Mouse (Mus musculus) hindbrain, embryonic 10.5 days (tissue): ENCODE measurements at regions not wholly inside any gene's neighbourhood (a gene's known extent, or its start where the extent isn't known, plus 50 kb on each side); places are given as distances from the start of the nearest gene placed in this dataset.
"Not testable (repeated sequence)": the region's sequence is repeated elsewhere in the genome, so short reads cannot be mapped to it uniquely, and the experiment has no call there.

Source experiments
- DNase-seq: peaks from one replicate; pipeline ENCODE4 v3.0.0-alpha.2; 2017; ENCODE audit warnings: low spot score
- H3K27ac ChIP-seq: fragments of 300-500 bp; sonication (generic); 2 replicates; pipeline ENCODE4 v1.5.1; 2016; ENCODE audit warnings: mild to moderate bottlenecking, moderate library complexity
- H3K27me3 ChIP-seq: fragments of 300-500 bp; sonication (generic); 2 replicates; pipeline ENCODE4 v1.6.1; 2016; ENCODE audit warnings: mild to moderate bottlenecking; ENCODE audit not compliant: poor library complexity, insufficient read depth, severe bottlenecking
- H3K36me3 ChIP-seq: fragments of 300-500 bp; sonication (generic); 2 replicates; pipeline ENCODE4 v1.6.1; 2016; ENCODE audit warnings: mild to moderate bottlenecking, moderate library complexity
- H3K4me1 ChIP-seq: fragments of 300-500 bp; sonication (generic); replicated peaks from 2 replicates; pipeline ENCODE4 v1.6.1; 2016; ENCODE audit warnings: mild to moderate bottlenecking
- H3K4me3 ChIP-seq: fragments of 300-500 bp; sonication (generic); 2 replicates; pipeline ENCODE4 v1.5.1; 2016; ENCODE audit warnings: mild to moderate bottlenecking, moderate library complexity
- H3K9me3 ChIP-seq: fragments of 300-500 bp; sonication (generic); 2 replicates; pipeline ENCODE4 v1.6.1; 2016; ENCODE audit warnings: mild to moderate bottlenecking, moderate library complexity
- WGBS: fragments of 180-500 bp; shearing (Covaris S2); methylation state at CpG from one replicate; pipeline ENCODE4 v1.1.7; 2016; 5-methylcytosine and 5-hydroxymethylcytosine counted together

GRCm38 (mm10) chr7:64016874-64017273, 78.2 kb upstream of the Klf13 start:
- Histone ChIP-seq H3K4me1 (peaks cover 6% of the 10 kb centered on the region), H3K27me3 (no peaks in the 10 kb centered on the region), H3K36me3 (no peaks in the 10 kb centered on the region), H3K27ac (no peak overlapping the region), H3K4me3 (no peak overlapping the region), H3K9me3 (no peaks in the 10 kb centered on the region)
- no peak for DNase-seq
- 87% methylated on average over 3 of the region's 3 CpGs for WGBS

GRCm38 (mm10) chr7:64015136-64015535, 76.4 kb upstream of the Klf13 start:
- H3K9me3 ChIP-seq, H3K4me3 ChIP-seq, H3K36me3 ChIP-seq, H3K27me3 ChIP-seq, H3K4me1 ChIP-seq, DNase-seq, H3K27ac ChIP-seq: not testable (repeated sequence)
- 89% methylated on average over 1 of the region's 2 CpGs for WGBS

- Histone ChIP-seq H3K4me3 (no peak overlapping the region), H3K4me1 (no peaks in the 10 kb centered on the region), H3K9me3 (no peaks in the 10 kb centered on the region), H3K27ac (no peak overlapping the region), H3K36me3 (no peaks in the 10 kb centered on the region), H3K27me3 (no peaks in the 10 kb centered on the region)
- WGBS: 86% methylated on average over 7 of the region's 7 CpGs
- DNase-seq: no peak
Measured at GRCm38 (mm10) chr7:64014227-64014626, 75.5 kb upstream of the Klf13 start.

- DNase-seq: no peak
- no peak overlapping the region for H3K27ac ChIP-seq
- H3K36me3 ChIP-seq: no peaks in the 10 kb centered on the region
- H3K4me1 ChIP-seq: no peaks in the 10 kb centered on the region
- H3K9me3 ChIP-seq: no peaks in the 10 kb centered on the region
- H3K27me3 ChIP-seq: no peaks in the 10 kb centered on the region
- H3K4me3 ChIP-seq: no peak overlapping the region
- 86% methylated on average over 5 of the region's 5 CpGs for WGBS
Measured at GRCm38 (mm10) chr7:64013023-64013547, 74.4 kb upstream of the Klf13 start.

- 85% methylated on average over 8 of the region's 8 CpGs for WGBS
- no peaks in the 10 kb centered on the region for H3K36me3 ChIP-seq
- no peak overlapping the region for H3K27ac ChIP-seq
- no peaks in the 10 kb centered on the region for H3K4me1 ChIP-seq
- H3K27me3 ChIP-seq: no peaks in the 10 kb centered on the region
- H3K9me3 ChIP-seq: no peaks in the 10 kb centered on the region
- DNase-seq: no peak
- H3K4me3 ChIP-seq: no peak overlapping the region
Measured at GRCm38 (mm10) chr7:64012268-64012601, 73.5 kb upstream of the Klf13 start.

GRCm38 (mm10) chr7:64011563-64012267, 73.0 kb upstream of the Klf13 start:
- Histone ChIP-seq H3K27me3 (no peaks in the 10 kb centered on the region), H3K4me1 (no peaks in the 10 kb centered on the region), H3K36me3 (no peaks in the 10 kb centered on the region), H3K4me3 (no peak overlapping the region), H3K27ac (0 out of 2 replicates have a peak overlapping the region, but pooled peaks have one; percentile 23), H3K9me3 (no peaks in the 10 kb centered on the region)
- DNase-seq: no peak
- 79% methylated on average over 13 of the region's 13 CpGs for WGBS

GRCm38 (mm10) chr7:64010640-64011039, 71.9 kb upstream of the Klf13 start:
- WGBS: 91% methylated on average over 3 of the region's 3 CpGs
- H3K27me3 ChIP-seq: no peaks in the 10 kb centered on the region
- no peaks in the 10 kb centered on the region for H3K4me1 ChIP-seq
- no peaks in the 10 kb centered on the region for H3K9me3 ChIP-seq
- H3K4me3 ChIP-seq: no peak overlapping the region
- no peak overlapping the region for H3K27ac ChIP-seq
- no peaks in the 10 kb centered on the region for H3K36me3 ChIP-seq
- no peak for DNase-seq

GRCm38 (mm10) chr7:64007766-64008165, 69.1 kb upstream of the Klf13 start:
- Histone ChIP-seq H3K36me3 (no peaks in the 10 kb centered on the region), H3K9me3 (no peaks in the 10 kb centered on the region), H3K4me3 (no peak overlapping the region), H3K27ac (no peak overlapping the region), H3K4me1 (no peaks in the 10 kb centered on the region), H3K27me3 (no peaks in the 10 kb centered on the region)
- WGBS: 82% methylated on average over 3 of the region's 3 CpGs
- no peak for DNase-seq

- Histone ChIP-seq H3K36me3 (no peaks in the 10 kb centered on the region), H3K27me3 (no peaks in the 10 kb centered on the region), H3K4me1 (no peaks in the 10 kb centered on the region), H3K9me3 (no peaks in the 10 kb centered on the region), H3K27ac (peak overlapping the region; percentile 23; the same call in 1 of the 2 replicates), H3K4me3 (no peak overlapping the region)
- no peak for DNase-seq
- 84% methylated on average over 4 of the region's 4 CpGs for WGBS
Measured at GRCm38 (mm10) chr7:64006935-64007334, 68.2 kb upstream of the Klf13 start.

- H3K36me3 ChIP-seq: no peaks in the 10 kb centered on the region
- no peaks in the 10 kb centered on the region for H3K27me3 ChIP-seq
- no peak overlapping the region for H3K4me3 ChIP-seq
- 91% methylated on average over 1 of the region's 1 CpGs for WGBS
- H3K9me3 ChIP-seq: no peaks in the 10 kb centered on the region
- H3K4me1 ChIP-seq: no peaks in the 10 kb centered on the region
- no peak for DNase-seq
- H3K27ac ChIP-seq: no peak overlapping the region
Measured at GRCm38 (mm10) chr7:64005765-64006164, 67.0 kb upstream of the Klf13 start.

GRCm38 (mm10) chr7:64003904-64004303, 65.2 kb upstream of the Klf13 start:
- Histone ChIP-seq H3K27me3 (no peaks in the 10 kb centered on the region), H3K9me3 (no peaks in the 10 kb centered on the region), H3K36me3 (no peaks in the 10 kb centered on the region), H3K27ac (no peak overlapping the region), H3K4me3 (no peak overlapping the region), H3K4me1 (no peaks in the 10 kb centered on the region)
- WGBS: 88% methylated on average over 5 of the region's 5 CpGs
- DNase-seq: no peak

GRCm38 (mm10) chr7:64001611-64002111, 62.9 kb upstream of the Klf13 start:
- Histone ChIP-seq H3K27me3 (no peaks in the 10 kb centered on the region), H3K4me3 (no peak overlapping the region), H3K36me3 (no peaks in the 10 kb centered on the region), H3K4me1 (no peaks in the 10 kb centered on the region), H3K27ac (no peak overlapping the region), H3K9me3 (no peaks in the 10 kb centered on the region)
- 65% methylated on average over 9 of the region's 9 CpGs for WGBS
- DNase-seq: no peak

- 70% methylated on average over 6 of the region's 6 CpGs for WGBS
- Histone ChIP-seq H3K4me3 (no peak overlapping the region), H3K9me3 (no peaks in the 10 kb centered on the region), H3K27ac (no peak overlapping the region), H3K4me1 (no peaks in the 10 kb centered on the region), H3K27me3 (no peaks in the 10 kb centered on the region), H3K36me3 (no peaks in the 10 kb centered on the region)
- DNase-seq: no peak
Measured at GRCm38 (mm10) chr7:63998995-63999960, 60.6 kb upstream of the Klf13 start.
